Mouse (Mus musculus) C2C12 (cell line): Measurements from ENCODE around the gene Cacna1c. TPM values are rescaled to one million over a fixed set of nuclear protein-coding genes. Genes with fewer than 3 reads are reported as not detected.
A peak's percentile ranks its signal among the peaks of the same experiment; 100 is the strongest.

Experiments used
- H3K27me3 ChIP-seq: one replicate; pipeline ENCODE4 v1.6.1; 2011; ENCODE audit not compliant: control insufficient read depth, insufficient read depth, insufficient read length
- H3K36me3 ChIP-seq: one replicate; pipeline ENCODE4 v1.6.1; 2011; ENCODE audit not compliant: control insufficient read depth, insufficient read depth
- H3K4me3 ChIP-seq: one replicate; pipeline ENCODE4 v1.5.1; 2011; ENCODE audit warnings: mild to moderate bottlenecking, control low read depth; ENCODE audit not compliant: poor library complexity, insufficient read depth, severe bottlenecking
- H3K79me2 ChIP-seq: one replicate; pipeline ENCODE4 v1.6.1; 2011; ENCODE audit not compliant: control insufficient read depth, insufficient read depth
- H3K79me3 ChIP-seq: one replicate; pipeline ENCODE4 v1.6.1; 2011; ENCODE audit warnings: low read depth, control low read depth
- H3ac ChIP-seq: one replicate; pipeline ENCODE3; 2011; ENCODE audit warnings: low read depth; ENCODE audit not compliant: control insufficient read depth, insufficient read length
- CEBPB ChIP-seq: IDR thresholded peaks from one replicate; pipeline ENCODE4 v1.6.1; 2011; ENCODE audit warnings: low read depth, mild to moderate bottlenecking, control low read depth, moderate library complexity
- CTCF ChIP-seq: IDR thresholded peaks from one replicate; pipeline ENCODE4 v1.5.1; 2011; ENCODE audit not compliant: control insufficient read depth, insufficient read depth, insufficient read length
- FOSL1 ChIP-seq: IDR thresholded peaks from one replicate; pipeline ENCODE4 v1.8.0; 2011; ENCODE audit warnings: mild to moderate bottlenecking, low read length; ENCODE audit not compliant: poor library complexity, insufficient read depth, severe bottlenecking
- MAX ChIP-seq: IDR thresholded peaks from one replicate; pipeline ENCODE4 v1.6.1; 2011; ENCODE audit warnings: mild to moderate bottlenecking, control low read depth
- MYOD1 ChIP-seq: IDR thresholded peaks from one replicate; pipeline ENCODE4 v1.6.1; 2011; ENCODE audit warnings: low read depth; ENCODE audit not compliant: control insufficient read depth, insufficient read length
- MYOG ChIP-seq: IDR thresholded peaks from one replicate; pipeline ENCODE4 v1.6.1; 2011; ENCODE audit not compliant: control insufficient read depth, insufficient read length; ENCODE audit errors: extremely low read depth
- USF1 ChIP-seq: IDR thresholded peaks from one replicate; pipeline ENCODE4 v1.6.1; 2011; ENCODE audit warnings: low read depth, mild to moderate bottlenecking, control low read depth, moderate library complexity
- polyA plus RNA-seq: library from polyadenylated mRNA; unstranded; fragments of >200 nt; fragmentation: generic; extraction: Trizol; gene quantifications from one replicate; pipeline ENCODE4 v1.2.1, GENCODE M21; 2012; ENCODE audit warnings: missing spikeins

The Cacna1c gene
- polyA plus RNA-seq, 1 experiment, result not detected

DNA sequence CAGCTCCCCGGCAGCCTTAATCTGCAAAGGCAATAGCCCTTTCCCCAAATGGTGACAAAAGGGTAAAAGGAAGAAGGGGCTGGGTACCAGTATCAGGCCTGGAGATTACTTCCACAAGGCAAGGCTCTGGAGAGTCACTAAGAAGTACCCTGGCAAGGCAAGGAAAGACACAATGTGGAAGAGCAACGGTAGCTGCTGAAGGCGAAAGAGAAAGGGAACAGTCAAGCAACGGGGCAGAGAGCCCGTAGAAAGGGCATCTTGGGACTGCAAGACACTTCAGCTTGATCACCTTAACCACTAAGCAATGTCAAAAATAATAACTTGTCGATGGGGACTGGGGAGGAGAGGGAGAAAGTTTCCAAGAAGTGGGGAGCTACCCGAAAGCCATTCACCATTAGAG lies 89.5 kb downstream of the Cacna1c start:
- H3K4me3 ChIP-seq, result no peak overlapping the region
- H3K36me3 ChIP-seq, result no peaks in the 10 kb centered on the region
- H3K79me2 ChIP-seq, result no peaks in the 10 kb centered on the region
- TF ChIP-seq MYOG, result no peak
- no peak for TF ChIP-seq CTCF
- no peak for TF ChIP-seq MYOD1
- TF ChIP-seq MAX, result no peak
- no peak for TF ChIP-seq CEBPB
- no peak for TF ChIP-seq USF1
- no peak for TF ChIP-seq FOSL1
- peaks cover 55% of the 10 kb centered on the region for H3K27me3 ChIP-seq
- no peak overlapping the region for H3ac ChIP-seq
- H3K79me3 ChIP-seq, result no peaks in the 10 kb centered on the region

DNA sequence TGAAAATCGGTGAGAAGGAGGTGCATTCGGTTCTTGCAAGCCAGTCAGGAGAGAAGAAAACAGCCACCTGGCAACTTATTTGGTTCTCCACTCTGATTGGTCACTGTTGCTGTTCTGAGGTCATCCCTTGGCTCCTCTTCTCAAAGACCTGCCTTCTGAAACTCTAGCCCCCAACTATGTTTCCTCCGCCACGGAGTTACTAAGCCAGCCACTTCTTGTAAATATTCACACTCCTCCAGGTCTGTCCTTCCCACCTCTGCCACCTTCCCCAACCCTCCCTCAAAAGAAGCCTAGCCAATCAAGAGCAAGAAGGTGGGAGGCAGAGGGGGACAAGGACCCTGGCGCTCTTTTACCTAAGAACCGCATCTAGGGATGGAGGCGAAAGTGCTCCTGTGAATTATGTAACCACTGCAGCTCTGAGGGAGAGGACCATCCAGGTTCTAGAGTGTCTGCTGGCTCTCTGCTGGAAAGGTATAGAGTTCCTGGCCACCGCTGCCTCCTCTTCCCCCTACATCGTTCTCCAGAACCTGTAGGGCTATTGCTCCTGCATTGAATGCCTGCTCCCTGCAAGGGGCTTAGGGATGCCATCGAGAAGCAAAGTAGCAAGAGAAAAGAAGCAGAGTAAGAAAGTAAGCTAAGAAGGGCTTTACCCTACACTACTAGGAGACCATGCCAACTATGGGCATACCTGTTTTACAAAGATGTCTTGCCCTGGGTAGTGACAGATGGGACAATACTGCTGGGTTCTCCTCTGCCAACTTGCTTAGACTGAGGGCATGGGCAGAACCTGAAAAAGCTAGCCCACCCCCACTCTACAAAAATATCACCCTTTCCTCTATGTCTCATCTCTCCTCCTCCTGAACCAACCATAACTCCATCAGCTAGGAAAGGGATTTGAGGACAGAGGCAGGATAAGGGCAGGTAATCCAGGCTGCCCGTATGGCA lies 90.3 kb downstream of the Cacna1c start:
- Histone ChIP-seq H3K79me3 (no peaks in the 10 kb centered on the region), H3ac (no peak overlapping the region), H3K79me2 (no peaks in the 10 kb centered on the region), H3K36me3 (no peaks in the 10 kb centered on the region), H3K27me3 (peaks cover 55% of the 10 kb centered on the region), H3K4me3 (no peak overlapping the region)
- TF ChIP-seq FOSL1, result no peak
- TF ChIP-seq CEBPB, result no peak
- no peak for TF ChIP-seq MYOD1
- TF ChIP-seq MAX, result no peak
- TF ChIP-seq MYOG, result no peak
- TF ChIP-seq USF1, result no peak
- no peak for TF ChIP-seq CTCF

DNA sequence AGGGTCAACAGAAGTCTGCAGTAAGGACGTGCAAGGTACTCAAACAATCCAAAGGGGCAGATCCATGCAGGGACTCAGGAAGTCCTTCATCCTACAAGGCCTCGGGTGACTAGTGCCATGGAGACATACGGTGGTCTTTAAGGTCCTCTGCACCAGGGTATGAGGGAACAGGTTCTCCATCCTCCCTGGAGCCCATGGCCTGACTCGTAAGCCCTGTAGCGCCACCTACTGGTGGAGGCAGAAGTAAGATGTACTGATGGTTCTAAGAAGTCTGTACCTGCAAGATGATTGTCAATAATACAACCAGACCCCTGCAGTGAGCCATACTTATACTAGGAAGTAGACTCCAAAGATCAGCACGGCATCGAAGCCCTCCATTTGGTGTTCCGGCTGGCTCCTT lies 92.0 kb downstream of the Cacna1c start:
- H3ac ChIP-seq, result no peak overlapping the region
- peaks cover 45% of the 10 kb centered on the region for H3K27me3 ChIP-seq
- H3K4me3 ChIP-seq, result no peak overlapping the region
- no peaks in the 10 kb centered on the region for H3K79me2 ChIP-seq
- H3K79me3 ChIP-seq, result no peaks in the 10 kb centered on the region
- peak; percentile 11 for TF ChIP-seq CTCF
- no peak for TF ChIP-seq CEBPB
- H3K36me3 ChIP-seq, result no peaks in the 10 kb centered on the region

DNA sequence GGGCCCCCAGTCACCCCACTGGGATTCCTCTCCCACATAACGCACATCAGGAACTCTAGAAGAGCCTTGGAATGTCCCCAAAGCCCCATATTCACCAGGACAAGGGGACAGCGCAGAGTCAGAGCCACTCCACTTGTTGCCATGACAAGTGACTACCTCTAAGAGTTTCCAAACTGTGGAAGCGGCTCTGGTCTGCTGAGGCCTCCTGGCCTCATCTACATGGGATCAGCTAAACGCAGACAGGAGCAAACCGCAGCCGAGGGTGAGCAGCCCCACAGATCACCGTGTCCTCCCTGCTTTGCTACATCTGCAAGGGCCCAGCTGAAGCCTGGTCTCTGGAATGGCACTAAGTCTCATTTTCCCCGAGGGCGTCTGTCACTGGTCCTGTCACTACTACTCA lies 93.3 kb downstream of the Cacna1c start:
- no peaks in the 10 kb centered on the region for H3K79me3 ChIP-seq
- no peak overlapping the region for H3K4me3 ChIP-seq
- H3K79me2 ChIP-seq, result no peaks in the 10 kb centered on the region
- peaks cover 36% of the 10 kb centered on the region for H3K27me3 ChIP-seq
- TF ChIP-seq MYOD1 (no peak), CTCF (no peak), FOSL1 (no peak), MAX (no peak), CEBPB (no peak), USF1 (no peak), MYOG (no peak)
- no peaks in the 10 kb centered on the region for H3K36me3 ChIP-seq
- H3ac ChIP-seq, result no peak overlapping the region

DNA sequence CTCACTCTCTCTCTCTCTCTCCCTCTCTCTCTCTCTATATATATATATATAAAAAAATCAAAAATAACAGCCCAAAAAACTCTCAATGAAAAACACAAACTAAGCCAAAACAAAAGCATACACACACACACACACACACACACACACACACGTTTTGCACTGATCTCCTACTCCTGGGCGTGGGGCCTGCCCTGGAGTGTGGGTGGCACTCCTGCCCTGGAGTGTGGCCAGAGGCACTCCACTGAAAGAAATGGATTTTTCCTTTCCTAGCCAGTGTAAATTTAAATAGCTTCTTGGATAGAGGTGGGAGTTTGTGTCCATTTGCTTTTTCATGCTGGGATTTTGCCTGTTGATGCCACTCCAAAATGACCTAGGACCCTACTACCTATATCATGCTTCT lies 96.9 kb downstream of the Cacna1c start:
- no peak for TF ChIP-seq FOSL1
- TF ChIP-seq USF1, result no peak
- no peak for TF ChIP-seq MYOD1
- Histone ChIP-seq H3K79me3 (no peaks in the 10 kb centered on the region), H3ac (no peak overlapping the region)

DNA sequence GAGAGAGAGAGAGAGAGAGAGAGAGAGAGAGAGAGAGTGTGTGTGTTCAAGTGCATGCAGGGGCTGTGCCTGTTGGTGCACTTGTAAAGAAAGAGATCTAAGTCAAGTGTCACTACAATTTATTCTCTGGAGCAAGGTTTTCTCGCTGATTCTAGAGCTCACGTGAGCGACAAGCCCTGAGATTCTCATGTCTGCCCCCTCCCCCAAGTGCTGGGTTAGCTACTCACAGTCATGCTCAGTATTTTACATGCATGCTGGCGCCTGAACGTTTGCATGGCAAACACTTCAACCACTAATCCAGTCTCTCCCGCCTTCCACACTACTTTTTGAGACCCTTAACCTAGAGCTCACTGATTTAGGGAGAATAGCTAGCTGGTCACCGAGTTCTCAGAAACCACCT lies 99.7 kb downstream of the Cacna1c start:
- H3K79me3 ChIP-seq, result no peaks in the 10 kb centered on the region
- TF ChIP-seq MYOG (no peak), CTCF (no peak), MYOD1 (no peak), FOSL1 (no peak)
- no peak overlapping the region for H3ac ChIP-seq
- H3K36me3 ChIP-seq, result no peaks in the 10 kb centered on the region
- no peaks in the 10 kb centered on the region for H3K79me2 ChIP-seq
- peaks cover 13% of the 10 kb centered on the region for H3K27me3 ChIP-seq
- H3K4me3 ChIP-seq, result no peak overlapping the region

More for the DNA sequence above, 96.9 kb downstream of the Cacna1c start:
- H3K79me2 ChIP-seq, result no peaks in the 10 kb centered on the region
- no peaks in the 10 kb centered on the region for H3K36me3 ChIP-seq
- peaks cover 23% of the 10 kb centered on the region for H3K27me3 ChIP-seq
- no peak overlapping the region for H3K4me3 ChIP-seq
